Mouse (Mus musculus) thymus, adult 18-20 months (tissue): ENCODE measurements around the gene Fggy.

ENCODE experiments used
- DNase-seq, 2 experiments: peaks; one replicate each; pipeline ENCODE4 v3.0.0; 2022; ENCODE audit warnings: mixed read lengths in 2 of 2

Gene Fggy

GRCm38 (mm10) chr4:95666896-95667295, 109.6 kb downstream of the Fggy start:
- DNase-seq, result no peak

DNA sequence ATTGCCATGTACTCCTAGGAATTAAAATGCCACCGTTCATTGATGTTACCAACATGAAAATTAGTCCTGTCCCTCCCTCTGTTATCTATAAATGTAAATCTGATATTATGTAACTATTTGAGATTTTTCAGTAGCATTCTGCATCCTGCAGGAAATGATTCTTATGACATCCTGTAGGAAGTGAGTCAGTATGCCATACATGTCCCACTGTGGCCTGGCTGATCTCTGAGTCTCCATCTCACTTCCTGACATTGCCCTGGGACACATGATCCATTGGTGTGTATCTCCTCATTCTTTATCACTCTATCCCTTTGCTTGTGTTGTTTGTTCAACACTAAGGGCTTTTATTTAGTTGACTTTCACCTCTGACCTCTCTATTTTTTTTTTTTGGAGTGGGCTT, 110.3 kb downstream of the Fggy start:
- no peak for DNase-seq

GRCm38 (mm10) chr4:95668543-95668942, 111.2 kb downstream of the Fggy start:
- DNase-seq, result no peak

DNA sequence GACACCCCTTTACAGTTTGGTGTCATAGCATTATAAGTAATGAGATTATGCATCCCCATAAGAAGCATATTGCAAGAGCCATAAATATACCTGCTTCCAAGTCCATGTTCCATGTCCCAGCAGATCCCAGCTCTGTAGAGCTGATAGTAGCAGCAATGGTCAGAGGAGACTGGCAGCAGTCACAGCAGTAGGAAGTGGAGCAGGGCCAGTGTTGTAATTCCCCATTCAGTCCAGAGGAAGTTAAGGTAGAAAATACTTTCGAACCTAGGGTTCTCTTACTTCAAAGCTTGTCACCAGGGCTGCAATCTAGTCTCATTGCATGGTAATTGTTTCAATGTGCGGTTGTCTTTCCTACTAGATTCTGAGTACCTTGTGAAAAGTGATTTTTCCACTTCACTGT, 112.0 kb downstream of the Fggy start:
- DNase-seq, result no peak

GRCm38 (mm10) chr4:95670559-95670958, 113.3 kb downstream of the Fggy start:
- no peak for DNase-seq

GRCm38 (mm10) chr4:95672039-95672438, 114.7 kb downstream of the Fggy start:
- DNase-seq, result no peak

DNA sequence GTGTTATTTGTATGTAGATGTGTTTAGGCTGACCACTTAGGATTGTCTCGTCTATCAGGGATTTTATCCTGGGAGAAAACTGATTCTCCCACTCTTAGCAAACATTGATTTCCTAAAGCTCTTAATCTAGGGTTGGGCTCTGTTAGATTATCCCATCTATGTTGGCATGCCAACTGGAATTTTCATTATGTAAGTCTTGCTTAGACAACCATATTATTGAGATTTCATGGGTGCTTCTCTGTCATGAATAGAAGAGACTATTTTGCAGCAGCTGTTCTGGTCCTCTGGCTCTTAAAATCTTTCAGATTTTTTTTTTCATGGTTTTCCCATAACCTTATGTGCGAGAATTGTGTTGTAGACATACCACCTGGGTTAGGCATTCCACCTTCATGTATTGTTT, 119.1 kb downstream of the Fggy start:
- DNase-seq, result no peak

DNA sequence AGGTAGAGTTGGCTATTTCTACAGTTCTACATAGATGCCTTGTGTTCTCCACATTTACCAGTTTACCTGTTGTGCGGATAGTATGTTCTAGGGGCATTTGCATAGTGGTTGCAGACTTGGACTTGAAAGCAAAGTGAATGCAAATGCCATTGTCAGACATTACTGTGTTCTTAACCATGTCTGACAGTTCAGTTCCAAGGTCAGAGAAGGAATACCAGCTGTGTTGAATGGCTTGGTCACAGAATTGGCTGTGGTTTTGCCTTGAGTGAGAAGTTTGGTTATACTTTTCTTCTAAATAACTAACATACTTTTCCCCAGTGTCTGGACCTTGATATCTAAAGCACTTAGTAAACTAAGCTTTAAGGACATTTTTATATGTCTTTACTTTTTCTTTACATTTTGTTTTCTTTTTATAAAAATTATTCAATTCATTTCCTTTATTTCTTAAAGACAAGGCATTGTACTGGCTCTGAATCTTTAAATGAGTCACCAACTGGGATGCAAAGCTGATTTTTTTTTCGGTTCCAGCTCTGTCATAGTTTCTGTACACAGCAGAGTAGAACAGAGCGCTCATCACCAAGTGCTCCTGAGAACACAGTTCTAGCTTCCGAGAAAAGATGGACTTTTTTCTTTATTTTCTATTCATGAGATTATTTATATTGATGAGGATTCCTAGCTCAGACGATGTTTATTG, 123.6 kb downstream of the Fggy start:
- no peak for DNase-seq

DNA sequence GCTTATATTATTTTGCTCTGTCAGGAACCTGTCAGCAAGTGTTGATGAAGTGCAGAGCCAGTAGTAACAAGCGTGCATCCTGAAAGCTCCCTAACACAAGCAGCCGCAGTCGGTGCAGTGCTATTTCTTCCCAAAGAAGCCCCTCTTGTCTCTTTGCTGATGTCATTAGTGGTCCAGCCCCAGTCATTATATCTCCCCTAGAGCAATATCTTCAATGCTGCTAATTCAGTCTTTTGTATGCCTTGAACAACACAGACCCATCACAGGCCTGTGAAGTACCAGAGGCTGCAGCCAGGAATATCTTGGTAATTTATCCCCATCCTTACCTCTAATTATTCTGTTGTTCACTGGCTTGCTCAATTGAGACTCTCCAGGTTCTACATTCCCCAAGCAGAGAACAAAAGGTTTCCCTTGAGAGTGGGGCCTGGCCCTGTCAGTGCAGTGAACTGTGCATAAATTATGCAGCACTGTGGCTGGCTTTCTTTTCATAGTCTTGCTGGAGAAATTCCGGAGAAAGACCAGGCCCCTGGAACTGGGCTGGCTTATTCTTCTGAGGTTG, 127.3 kb downstream of the Fggy start:
- DNase-seq, result no peak

- DNase-seq, result no peak
Observed at GRCm38 (mm10) chr4:95686775-95687174, 129.5 kb downstream of the Fggy start.

DNA sequence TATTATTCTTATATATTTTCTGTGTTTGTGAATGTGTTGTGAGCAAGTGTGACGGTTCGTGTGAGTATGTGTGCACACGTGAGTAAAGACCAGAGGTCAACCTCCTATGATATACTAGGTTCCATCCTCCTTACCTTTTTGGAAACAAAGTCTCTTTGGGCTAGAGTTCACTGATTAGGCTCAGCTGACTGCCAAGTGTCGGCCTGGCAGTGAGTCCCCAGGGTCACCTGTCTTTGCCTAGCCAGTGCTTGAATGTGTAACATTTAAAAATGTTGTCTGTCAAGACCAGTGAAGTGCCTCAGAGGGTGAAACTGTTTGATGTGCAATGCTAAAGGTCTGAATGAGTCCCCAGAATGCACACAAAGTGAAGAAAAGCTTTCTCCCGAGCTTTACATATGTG, 130.0 kb downstream of the Fggy start:
- no peak for DNase-seq

GRCm38 (mm10) chr4:95688159-95688558, 130.9 kb downstream of the Fggy start:
- DNase-seq, result no peak

- DNase-seq, result no peak
Observed at GRCm38 (mm10) chr4:95700366-95700765, 143.1 kb downstream of the Fggy start.

DNA sequence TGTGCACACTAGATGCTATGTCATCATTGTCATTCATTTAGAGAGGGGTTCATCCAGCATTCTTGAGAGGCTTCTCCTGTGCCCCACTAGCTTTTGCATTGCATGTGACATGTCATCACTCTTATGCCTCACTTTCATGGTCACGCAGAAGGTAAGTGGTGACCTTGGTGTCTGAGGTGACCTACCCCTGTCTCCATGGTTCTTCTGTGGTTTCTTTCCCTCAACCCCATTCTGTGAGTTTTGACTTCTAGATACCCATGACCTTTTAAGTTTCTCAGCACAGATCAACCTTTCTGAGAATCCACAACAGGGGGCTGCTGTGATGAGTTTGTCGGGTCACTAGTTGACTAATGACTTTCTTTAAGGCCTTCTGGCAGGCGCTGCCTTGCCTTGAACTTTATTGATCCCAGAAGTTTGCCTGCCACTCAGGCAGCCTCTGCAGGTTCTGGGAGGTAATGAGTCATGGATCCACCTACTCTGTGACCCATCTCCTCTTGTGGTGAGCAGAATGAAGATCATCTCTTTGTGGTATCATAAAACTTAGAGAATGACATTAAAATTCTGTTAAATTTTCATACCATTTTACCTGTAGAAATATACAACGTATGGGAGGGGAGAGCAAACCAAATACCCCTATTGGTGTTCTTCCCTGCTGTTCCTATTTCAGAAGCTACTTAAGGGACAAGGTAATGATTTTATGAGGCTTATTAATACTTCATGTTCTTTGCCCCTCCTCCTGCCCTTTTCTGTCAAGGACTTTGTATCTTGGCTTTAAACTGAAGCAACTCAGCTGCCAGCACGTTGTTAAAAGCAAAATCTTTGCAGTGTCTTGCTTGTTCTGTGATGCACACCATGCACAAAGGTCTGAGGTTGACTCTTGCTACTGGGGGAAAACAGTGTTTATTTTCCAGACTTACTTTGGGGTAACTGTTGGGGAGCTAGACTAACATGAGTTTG, 150.9 kb downstream of the Fggy start:
- DNase-seq, result no peak

- DNase-seq, result no peak
Observed at GRCm38 (mm10) chr4:95709750-95710149, 152.4 kb downstream of the Fggy start.

GRCm38 (mm10) chr4:95712802-95713201, 155.5 kb downstream of the Fggy start:
- no peak for DNase-seq

DNA sequence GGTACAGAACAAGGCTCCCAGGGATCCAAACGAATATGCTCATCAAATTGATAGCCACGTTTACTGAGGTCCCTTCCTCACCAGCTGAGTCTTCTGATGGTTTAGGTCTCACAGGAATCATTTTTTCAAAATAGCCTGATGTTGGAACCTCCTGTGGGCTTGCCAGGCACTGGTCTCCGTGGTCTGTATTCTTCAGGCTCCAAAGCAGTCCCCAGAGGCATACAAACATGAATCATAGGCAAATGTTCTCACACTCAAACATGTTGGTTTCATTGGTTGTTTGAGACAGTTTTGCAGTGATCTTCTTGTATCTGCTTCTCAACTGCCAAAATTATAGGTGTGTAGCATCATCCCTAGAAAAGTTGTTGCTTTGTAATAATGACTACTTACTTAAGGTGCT, 156.0 kb downstream of the Fggy start:
- no peak for DNase-seq

- DNase-seq, result no peak
Observed at GRCm38 (mm10) chr4:95716137-95716536, 158.8 kb downstream of the Fggy start.

DNA sequence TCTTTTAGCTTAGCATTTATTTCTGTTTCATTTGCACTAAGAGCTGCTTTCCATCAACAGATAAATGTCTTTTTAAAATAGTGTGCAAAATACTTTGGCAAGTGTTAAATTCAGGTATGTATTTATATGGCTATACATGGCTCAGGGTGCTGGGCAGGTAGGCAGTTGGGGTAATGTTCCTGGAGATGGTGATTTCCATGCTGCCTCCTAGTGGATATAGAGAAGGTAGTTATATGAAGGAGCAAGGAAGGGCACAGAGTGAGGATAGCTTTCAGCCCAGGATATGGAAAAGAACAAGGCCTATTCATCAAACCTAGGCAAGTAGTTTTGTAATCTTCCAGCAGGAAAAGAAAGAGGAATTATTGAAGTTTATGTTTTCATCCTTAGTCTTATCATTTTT, 166.3 kb downstream of the Fggy start:
- no peak for DNase-seq

DNA sequence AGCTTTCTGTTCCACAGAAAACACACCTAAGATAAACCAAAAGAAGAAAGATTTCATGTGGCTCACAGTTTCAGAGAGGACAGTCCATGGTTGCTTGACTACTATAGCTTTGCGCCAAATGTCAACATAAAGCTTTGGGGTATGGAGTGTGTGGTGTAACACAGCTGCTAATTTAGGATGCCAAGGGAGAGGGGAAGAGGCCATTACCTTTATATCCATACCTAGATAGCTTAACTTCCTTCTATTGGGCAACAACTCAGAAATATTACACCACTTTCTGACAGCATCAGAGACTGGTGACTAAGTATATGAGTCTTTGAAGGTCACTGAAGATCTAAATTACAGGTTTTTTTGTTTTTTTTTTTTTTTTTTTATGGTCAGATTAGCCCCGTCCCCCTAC, 169.1 kb downstream of the Fggy start:
- DNase-seq, result no peak

DNA sequence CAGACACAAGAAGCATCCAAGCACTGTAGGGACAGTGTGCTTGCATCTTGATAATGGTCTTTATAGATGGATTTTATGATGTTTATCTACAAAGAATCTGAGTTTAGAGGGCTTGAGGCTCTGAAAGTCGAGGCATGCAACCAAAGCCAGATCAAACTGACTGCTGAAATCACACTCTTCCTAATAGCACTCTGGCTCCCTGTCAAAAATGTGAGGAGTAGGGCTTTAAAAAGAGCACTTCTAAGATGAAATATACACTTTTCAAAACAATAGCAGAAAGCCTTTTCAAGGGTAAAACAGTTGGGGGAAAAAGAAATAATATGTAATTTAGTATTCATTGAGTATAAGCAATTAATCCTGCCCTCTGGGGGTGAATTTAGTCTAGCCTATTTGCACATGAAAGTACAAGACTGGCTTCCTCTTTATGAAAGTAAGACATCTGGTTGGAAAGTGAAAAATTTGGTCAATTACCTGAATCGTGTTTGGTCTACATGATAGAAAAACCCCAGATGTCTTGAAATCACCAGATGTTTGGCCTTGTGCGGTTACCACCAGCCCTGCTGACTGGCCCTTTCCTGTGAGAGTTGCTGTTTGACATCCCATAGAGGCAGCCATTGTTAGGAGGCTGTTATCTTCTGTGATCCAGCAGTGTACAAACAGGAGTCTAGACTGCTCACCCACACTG, 172.0 kb downstream of the Fggy start:
- no peak for DNase-seq

DNA sequence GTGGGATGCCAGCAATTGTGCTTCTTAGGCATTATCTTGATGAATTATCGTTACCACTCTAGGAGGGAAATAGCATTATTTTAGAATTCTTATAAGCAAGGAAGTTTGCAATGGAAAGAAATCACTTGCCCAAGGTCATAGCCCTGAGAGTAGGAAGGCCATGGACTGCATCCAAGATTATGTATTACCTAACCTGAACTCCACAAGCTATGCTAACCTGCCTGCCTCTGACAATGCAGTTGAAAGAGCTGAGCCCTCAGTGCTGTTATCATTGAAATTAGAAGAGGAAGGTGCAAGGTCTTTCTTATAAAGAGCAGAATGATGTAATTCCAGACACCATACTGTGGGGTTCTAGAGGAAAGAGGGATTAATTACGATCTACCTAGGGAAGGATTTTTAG, 173.8 kb downstream of the Fggy start:
- DNase-seq, result no peak
